Mouse (Mus musculus) stomach, embryonic 16.5 days (tissue): ENCODE data around the gene Fam133b. TPM values are rescaled to one million over a fixed set of nuclear protein-coding genes. Genes with fewer than 3 reads are reported as not detected.
"Not testable (repeated sequence)": the region's sequence is repeated elsewhere in the genome, so short reads cannot be mapped to it uniquely, and the experiment has no call there.

Experiments
- ATAC-seq: fragments of 200-750 bp; cut with Nextera tagmentation; 2 replicates; pipeline ENCODE4 v1.8.0; 2017; ENCODE audit warnings: moderate number of reproducible peaks, moderate TSS enrichment; ENCODE audit not compliant: insufficient read depth, low FRiP score
- H3K27ac ChIP-seq: fragments of 300-500 bp; sonication (generic); 2 replicates; pipeline ENCODE4 v1.5.1; 2014; ENCODE audit warnings: low read length
- H3K27me3 ChIP-seq: fragments of 300-500 bp; sonication (generic); 2 replicates; pipeline ENCODE4 v1.6.1; 2014; ENCODE audit warnings: low read length, control low read depth, mixed read lengths; ENCODE audit not compliant: control insufficient read depth, insufficient read depth
- H3K36me3 ChIP-seq: fragments of 300-500 bp; sonication (generic); 2 replicates; pipeline ENCODE4 v1.6.1; 2014; ENCODE audit warnings: low read length; ENCODE audit not compliant: control insufficient read depth, insufficient read depth
- H3K4me1 ChIP-seq: fragments of 300-500 bp; sonication (generic); 2 replicates; pipeline ENCODE4 v1.6.1; 2014; ENCODE audit warnings: low read length, control low read depth, mixed read lengths; ENCODE audit not compliant: control insufficient read depth, insufficient read depth
- H3K4me2 ChIP-seq: fragments of 300-500 bp; sonication (generic); 2 replicates; pipeline ENCODE4 v1.6.1; 2014; ENCODE audit warnings: low read depth, low read length, mixed read lengths
- H3K4me3 ChIP-seq: fragments of 300-500 bp; sonication (generic); replicated peaks from 2 replicates; pipeline ENCODE4 v1.5.1; 2014; ENCODE audit warnings: mild to moderate bottlenecking, low read length
- H3K9ac ChIP-seq: fragments of 300-500 bp; sonication (generic); 2 replicates; pipeline ENCODE4 v1.6.1; 2014; ENCODE audit warnings: low read length
- H3K9me3 ChIP-seq: fragments of 300-500 bp; sonication (generic); replicated peaks from 2 replicates; pipeline ENCODE4 v1.6.1; 2016; ENCODE audit warnings: low read length, control low read depth; ENCODE audit not compliant: control insufficient read depth
- WGBS: fragments of 180-500 bp; shearing (Covaris S2); extraction: QIAGEN DNeasy Blood & Tissue Kit; methylation state at CpG from one replicate; pipeline ENCODE4 v1.1.7; 2014; 5-methylcytosine and 5-hydroxymethylcytosine counted together
- polyA plus RNA-seq: library from polyadenylated mRNA; unstranded; fragments of >200 nt; fragmentation: Nextera tagmentation; extraction: Ambion mirVana; gene quantifications from 2 replicates; pipeline ENCODE4 v1.2.1, GENCODE M21; 2015

Gene Fam133b
- polyA plus RNA-seq, 1 experiment from 2014 or later: 23.9 TPM

GRCm38 (mm10) chr5:3515477-3515876 is 28.2 kb upstream of the Fam133b start:
- no peak for ATAC-seq
- H3K36me3 ChIP-seq: no peaks in the 10 kb centered on the region
- no peak overlapping the region for H3K4me3 ChIP-seq
- H3K9me3 ChIP-seq: no peaks in the 10 kb centered on the region
- 89% methylated on average over 9 of the region's 9 CpGs for WGBS
- no peak overlapping the region for H3K9ac ChIP-seq
- H3K27ac ChIP-seq: no peak overlapping the region
- no peaks in the 10 kb centered on the region for H3K27me3 ChIP-seq
- H3K4me1 ChIP-seq: peaks cover 7% of the 10 kb centered on the region
- H3K4me2 ChIP-seq: no peak overlapping the region

GRCm38 (mm10) chr5:3516481-3517075 is 27.1 kb upstream of the Fam133b start:
- Histone ChIP-seq H3K4me3 (no peak overlapping the region), H3K36me3 (no peaks in the 10 kb centered on the region), H3K9me3 (no peaks in the 10 kb centered on the region), H3K9ac (no peak overlapping the region), H3K4me2 (no peak overlapping the region), H3K27ac (peak overlapping the region; percentile 7; the same call in 1 of the 2 replicates), H3K4me1 (peaks cover under 1% of the 10 kb centered on the region), H3K27me3 (no peaks in the 10 kb centered on the region)
- peak; percentile 90 for ATAC-seq
- 40% methylated on average over 9 of the region's 9 CpGs for WGBS

GRCm38 (mm10) chr5:3520493-3521359 is 22.9 kb upstream of the Fam133b start:
- ATAC-seq: no peak
- no peaks in the 10 kb centered on the region for H3K4me1 ChIP-seq
- no peak overlapping the region for H3K9ac ChIP-seq
- no peaks in the 10 kb centered on the region for H3K9me3 ChIP-seq
- no peaks in the 10 kb centered on the region for H3K27me3 ChIP-seq
- no peak overlapping the region for H3K4me3 ChIP-seq
- no peak overlapping the region for H3K4me2 ChIP-seq
- no peaks in the 10 kb centered on the region for H3K36me3 ChIP-seq
- H3K27ac ChIP-seq: no peak overlapping the region
- 79% methylated on average over 18 of the region's 18 CpGs for WGBS

- Histone ChIP-seq H3K36me3 (no peaks in the 10 kb centered on the region), H3K4me1 (no peaks in the 10 kb centered on the region), H3K9me3 (no peaks in the 10 kb centered on the region), H3K27me3 (no peaks in the 10 kb centered on the region), H3K4me2 (no peak overlapping the region), H3K27ac (no peak overlapping the region), H3K4me3 (no peak overlapping the region), H3K9ac (no peak overlapping the region)
- ATAC-seq: no peak
- 92% methylated on average over 12 of the region's 12 CpGs for WGBS
These were observed 21.9 kb upstream of the Fam133b start for GRCm38 (mm10) chr5:3521741-3522140.

- Histone ChIP-seq H3K36me3 (no peaks in the 10 kb centered on the region), H3K4me3 (no peak overlapping the region), H3K9ac (no peak overlapping the region), H3K9me3 (no peaks in the 10 kb centered on the region), H3K4me1 (no peaks in the 10 kb centered on the region), H3K4me2 (no peak overlapping the region), H3K27ac (no peak overlapping the region), H3K27me3 (no peaks in the 10 kb centered on the region)
- 86% methylated on average over 10 of the region's 10 CpGs for WGBS
- ATAC-seq: no peak
These were observed 20.8 kb upstream of the Fam133b start for GRCm38 (mm10) chr5:3522826-3523225.

GRCm38 (mm10) chr5:3527041-3527691 is 16.5 kb upstream of the Fam133b start:
- Histone ChIP-seq H3K27ac (no peak overlapping the region), H3K27me3 (no peaks in the 10 kb centered on the region), H3K4me2 (no peak overlapping the region), H3K36me3 (no peaks in the 10 kb centered on the region), H3K4me1 (no peaks in the 10 kb centered on the region), H3K4me3 (no peak overlapping the region), H3K9ac (no peak overlapping the region), H3K9me3 (no peaks in the 10 kb centered on the region)
- 42% methylated on average over 5 of the region's 5 CpGs for WGBS
- ATAC-seq: peak; percentile 66; the same call in 1 of the 2 replicates

- no peak overlapping the region for H3K4me3 ChIP-seq
- 75% methylated on average over 10 of the region's 10 CpGs for WGBS
- no peaks in the 10 kb centered on the region for H3K4me1 ChIP-seq
- no peaks in the 10 kb centered on the region for H3K27me3 ChIP-seq
- no peak overlapping the region for H3K4me2 ChIP-seq
- no peak overlapping the region for H3K27ac ChIP-seq
- no peaks in the 10 kb centered on the region for H3K9me3 ChIP-seq
- H3K36me3 ChIP-seq: no peaks in the 10 kb centered on the region
- no peak overlapping the region for H3K9ac ChIP-seq
- no peak for ATAC-seq
These were observed 13.9 kb upstream of the Fam133b start for GRCm38 (mm10) chr5:3529585-3530189.

- not testable (repeated sequence) for H3K9ac ChIP-seq, H3K27ac ChIP-seq, H3K27me3 ChIP-seq, H3K9me3 ChIP-seq, H3K4me3 ChIP-seq, H3K4me2 ChIP-seq, H3K36me3 ChIP-seq, ATAC-seq, H3K4me1 ChIP-seq
These were observed 11.6 kb upstream of the Fam133b start for GRCm38 (mm10) chr5:3532048-3532447.
